Mouse (Mus musculus) retina, embryonic 14.5 days (tissue): ENCODE measurements at regions not wholly inside any gene's neighbourhood (a gene's known extent, or its start where the extent isn't known, plus 50 kb on each side); places are given as distances from the start of the nearest gene placed in this dataset.

Source experiments
- DNase-seq: peaks from one replicate; pipeline ENCODE4 v3.0.0-alpha.2; 2015; ENCODE audit warnings: low spot score

- no peak for DNase-seq
These were observed 1171.1 kb downstream of the Efnb2 start for GRCm38 (mm10) chr8:7489948-7490347.

GRCm38 (mm10) chr8:7472153-7472796, 1188.8 kb downstream of the Efnb2 start:
- no peak for DNase-seq

GRCm38 (mm10) chr8:7469261-7469660, 1191.8 kb downstream of the Efnb2 start:
- DNase-seq: no peak

GRCm38 (mm10) chr8:7462798-7463197, 1198.2 kb downstream of the Efnb2 start:
- DNase-seq: no peak

GRCm38 (mm10) chr8:7449361-7449760, 1211.7 kb downstream of the Efnb2 start:
- no peak for DNase-seq

GRCm38 (mm10) chr8:7447026-7447425, 1214.0 kb downstream of the Efnb2 start:
- DNase-seq: no peak

GRCm38 (mm10) chr8:7440829-7441228, 1220.2 kb downstream of the Efnb2 start:
- DNase-seq: no peak

- peak; percentile 53 for DNase-seq
These were observed 1220.8 kb downstream of the Efnb2 start for GRCm38 (mm10) chr8:7440278-7440684.

- no peak for DNase-seq
These were observed 1221.2 kb downstream of the Efnb2 start for GRCm38 (mm10) chr8:7439869-7440268.

GRCm38 (mm10) chr8:7430482-7430881, 1230.6 kb downstream of the Efnb2 start:
- no peak for DNase-seq

GRCm38 (mm10) chr8:7398175-7398574, 1262.9 kb downstream of the Efnb2 start:
- DNase-seq: peak; percentile 36

- no peak for DNase-seq
These were observed 1263.6 kb downstream of the Efnb2 start for GRCm38 (mm10) chr8:7397355-7397862.
